Mouse (Mus musculus) kidney, postnatal 14 days (tissue): ENCODE data around the gene Suclg1.

Experiments used
- DNase-seq: peaks from one replicate; pipeline ENCODE4 v3.0.0; 2022; ENCODE audit warnings: mixed read lengths

Gene Suclg1

GRCm38 (mm10) chr6:73251336-73251735, 3.2 kb downstream of the Suclg1 start:
- peak; percentile 79 for DNase-seq

- DNase-seq, result no peak
These were observed 4.2 kb downstream of the Suclg1 start for GRCm38 (mm10) chr6:73252396-73252795.

DNA sequence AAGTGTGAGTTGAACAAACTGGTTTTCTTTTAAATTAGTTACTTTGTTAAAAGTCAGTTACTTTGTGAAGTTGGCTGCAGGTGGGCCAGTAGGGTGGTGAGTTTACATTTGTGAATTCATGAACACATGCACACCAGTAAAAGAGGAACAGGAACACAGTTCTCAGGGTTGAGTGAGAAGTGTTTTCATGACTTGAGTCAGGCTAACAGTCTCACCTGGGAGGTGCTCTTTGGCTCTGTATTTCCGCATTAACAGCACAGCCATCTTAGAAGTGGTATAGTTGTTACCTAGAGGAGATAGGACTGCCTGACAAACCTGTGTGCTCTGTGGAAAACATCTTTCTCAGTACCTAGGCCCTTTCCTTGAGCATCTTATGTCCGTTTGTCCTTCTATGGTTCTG, 4.8 kb downstream of the Suclg1 start:
- DNase-seq, result no peak

DNA sequence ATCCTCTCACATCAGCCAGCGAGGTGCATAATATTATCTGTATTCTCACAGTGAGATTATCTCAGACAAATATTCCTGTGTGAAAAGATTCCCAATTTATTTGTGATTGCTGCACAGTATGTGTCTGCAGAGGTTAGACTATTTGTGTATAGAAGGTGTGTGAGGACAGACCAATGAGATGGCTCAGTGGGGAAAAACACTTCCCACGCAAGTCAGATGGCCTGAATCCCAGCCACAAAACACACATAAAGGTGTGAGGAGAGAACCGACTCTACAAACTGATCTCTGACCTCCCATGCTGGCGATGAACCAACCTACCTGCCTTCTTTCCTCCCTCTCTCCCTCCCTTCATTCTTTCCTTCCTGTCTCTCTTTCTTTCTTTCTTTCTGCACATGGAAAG, 5.4 kb downstream of the Suclg1 start:
- no peak for DNase-seq

- peak; percentile 41 for DNase-seq
These were observed 6.4 kb downstream of the Suclg1 start for GRCm38 (mm10) chr6:73254307-73255228.

GRCm38 (mm10) chr6:73257068-73257467, 8.9 kb downstream of the Suclg1 start:
- no peak for DNase-seq

DNA sequence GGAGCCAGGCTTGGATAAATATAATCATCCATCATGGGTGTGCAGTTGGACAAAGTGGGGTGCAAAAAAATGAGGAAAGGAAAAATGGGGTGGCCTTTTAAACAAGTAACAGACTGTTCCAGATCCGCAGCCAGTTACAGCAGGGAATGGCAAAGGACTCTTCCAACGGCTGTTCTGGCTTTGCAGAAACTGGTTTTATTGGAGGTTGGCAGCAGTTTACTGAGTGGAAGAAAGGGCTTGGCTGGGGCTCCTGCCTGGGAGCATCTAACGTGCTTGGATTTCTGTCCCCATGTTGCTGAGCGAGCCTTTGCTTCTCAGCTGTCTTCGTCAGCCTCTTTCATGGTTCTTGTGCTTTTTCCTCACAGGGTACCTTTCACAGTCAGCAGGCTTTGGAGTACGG, 11.9 kb downstream of the Suclg1 start:
- DNase-seq, result no peak

GRCm38 (mm10) chr6:73264801-73265200, 16.6 kb downstream of the Suclg1 start:
- no peak for DNase-seq

DNA sequence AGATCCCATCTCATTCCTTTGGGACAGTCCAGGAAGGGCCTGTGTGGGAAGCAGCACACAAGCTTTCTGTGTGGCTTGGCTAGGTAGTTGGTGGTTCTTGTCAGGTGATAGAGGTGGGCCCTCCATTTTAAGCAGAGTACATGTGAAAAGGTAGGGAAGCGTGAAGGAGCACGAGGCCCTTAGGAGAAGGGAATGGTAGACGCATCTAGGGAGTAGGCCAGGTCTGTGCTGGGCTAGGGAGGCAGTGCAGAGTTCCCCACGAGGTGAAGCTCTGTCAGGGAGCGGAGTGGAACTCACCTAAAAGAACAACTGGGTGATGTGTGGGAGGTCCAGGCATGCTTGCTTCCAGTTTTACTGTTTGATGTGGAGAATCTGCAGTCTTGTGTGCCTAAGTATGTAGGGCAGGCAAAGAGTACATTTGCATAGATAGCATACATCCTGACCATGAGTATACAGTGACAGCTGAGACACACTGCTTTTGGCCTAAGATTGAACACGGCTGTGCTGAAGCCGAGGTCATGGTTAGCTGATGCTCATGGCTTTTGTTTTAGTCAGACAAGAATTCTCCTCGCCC, 19.6 kb downstream of the Suclg1 start:
- DNase-seq, result no peak

DNA sequence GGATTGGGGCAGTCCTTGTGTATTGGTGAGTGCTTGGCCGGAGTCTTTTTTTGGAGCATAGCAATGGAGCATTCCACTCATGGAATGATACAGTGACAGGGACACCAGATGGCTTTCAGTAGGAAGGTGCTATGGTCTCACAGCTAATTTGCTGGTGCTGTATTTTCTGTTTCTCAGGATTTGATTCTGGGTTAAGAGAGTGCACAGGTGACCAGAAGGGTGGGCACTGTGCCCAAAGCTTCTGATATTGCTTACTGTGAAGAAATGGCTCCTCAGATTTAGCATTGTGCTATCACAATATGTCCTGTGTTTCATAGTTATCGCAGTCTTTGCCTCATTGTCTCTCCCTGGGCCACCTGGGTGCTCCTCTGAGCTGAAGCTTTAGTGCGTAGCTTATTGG, 21.2 kb downstream of the Suclg1 start:
- DNase-seq, result no peak

DNA sequence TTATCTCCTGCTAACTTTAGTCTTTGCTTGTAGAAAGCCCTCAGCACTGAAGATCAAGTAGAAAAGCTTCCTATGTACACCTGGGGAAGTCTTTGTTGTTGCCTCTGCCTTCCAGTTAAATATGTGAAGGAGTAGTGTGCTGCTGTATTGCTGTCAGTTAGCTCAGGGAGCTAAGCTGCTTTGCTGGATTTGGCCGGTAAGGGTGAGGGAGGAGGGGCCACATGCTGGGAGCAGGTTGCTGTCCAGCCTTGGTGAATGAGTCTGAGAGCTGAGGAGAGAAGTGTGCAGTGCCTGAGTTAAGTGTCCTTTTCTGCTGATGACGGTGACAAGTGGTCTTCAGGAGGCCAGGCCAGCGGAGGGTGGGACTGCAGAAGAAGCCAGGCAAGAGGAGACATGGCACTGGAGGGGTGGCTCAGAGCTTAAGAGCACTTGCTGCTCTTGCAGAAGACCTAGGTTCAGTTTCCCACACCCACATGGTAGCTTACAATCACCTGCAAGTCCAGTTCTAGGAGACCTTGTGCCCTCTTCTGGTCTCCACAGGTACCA, 23.4 kb downstream of the Suclg1 start:
- DNase-seq, result no peak

DNA sequence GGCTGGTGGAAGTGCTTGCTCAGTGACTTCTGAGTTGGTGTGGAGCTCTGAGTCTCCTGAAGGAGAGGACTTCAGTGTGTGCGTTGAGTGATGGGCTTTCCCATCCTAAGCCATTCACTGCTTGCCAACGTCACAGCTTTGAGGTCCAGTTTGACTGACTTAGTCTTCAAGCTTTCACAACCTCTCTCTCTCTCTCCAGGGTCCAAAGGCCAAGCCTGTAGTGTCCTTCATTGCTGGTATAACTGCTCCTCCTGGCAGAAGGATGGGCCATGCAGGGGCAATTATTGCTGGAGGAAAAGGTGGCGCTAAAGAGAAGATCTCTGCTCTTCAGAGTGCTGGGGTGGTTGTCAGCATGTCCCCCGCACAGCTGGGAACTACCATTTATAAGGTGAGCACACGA, 26.8 kb downstream of the Suclg1 start:
- DNase-seq, result no peak

DNA sequence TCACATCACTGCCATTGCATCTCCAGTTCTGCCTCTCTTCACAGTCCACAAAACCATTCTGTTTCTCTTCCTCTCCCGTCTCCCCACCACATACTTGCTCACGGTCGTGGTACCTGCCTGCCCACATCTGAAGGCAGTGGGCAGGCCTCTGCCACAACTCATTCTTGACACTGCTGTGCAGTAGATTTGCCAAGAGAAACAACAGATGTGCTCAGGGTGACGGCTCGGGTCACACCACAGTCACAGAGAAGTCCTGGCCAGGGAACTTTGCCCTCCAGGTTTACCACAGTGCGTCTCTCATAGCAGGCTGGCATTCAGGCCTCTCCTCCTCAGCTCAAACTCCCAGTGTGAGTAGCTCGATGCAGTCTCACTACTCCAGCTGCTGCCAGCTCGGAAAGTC, 31.5 kb downstream of the Suclg1 start:
- peak; percentile 67 for DNase-seq

DNA sequence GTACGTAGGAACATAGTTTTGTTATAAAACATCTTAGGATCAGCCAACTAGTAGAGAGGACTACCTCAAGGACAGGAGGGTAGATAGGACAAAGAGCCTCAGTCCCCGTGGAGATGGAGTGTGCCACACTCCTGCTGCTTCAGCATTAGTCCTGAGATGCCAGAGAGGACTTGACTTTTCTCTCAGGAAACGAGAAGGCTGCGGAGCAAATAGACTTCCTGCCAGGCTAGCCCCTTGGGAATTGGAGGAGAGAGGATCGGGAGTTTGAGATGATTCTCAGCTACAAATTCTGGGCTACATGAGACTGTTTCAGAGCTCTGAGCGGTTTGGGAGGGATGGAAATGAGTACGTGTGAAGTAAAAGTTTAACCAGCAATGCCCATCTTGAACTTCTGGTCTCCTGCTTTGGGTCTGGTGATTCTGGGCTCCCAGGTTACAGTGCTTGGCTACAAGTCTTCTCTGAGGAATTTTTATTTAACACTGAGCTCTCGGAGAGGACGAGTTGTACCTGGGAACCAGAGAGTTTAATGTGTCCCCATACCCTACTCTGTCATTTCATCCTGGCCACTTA, 32.4 kb downstream of the Suclg1 start:
- peak; percentile 41 for DNase-seq

DNA sequence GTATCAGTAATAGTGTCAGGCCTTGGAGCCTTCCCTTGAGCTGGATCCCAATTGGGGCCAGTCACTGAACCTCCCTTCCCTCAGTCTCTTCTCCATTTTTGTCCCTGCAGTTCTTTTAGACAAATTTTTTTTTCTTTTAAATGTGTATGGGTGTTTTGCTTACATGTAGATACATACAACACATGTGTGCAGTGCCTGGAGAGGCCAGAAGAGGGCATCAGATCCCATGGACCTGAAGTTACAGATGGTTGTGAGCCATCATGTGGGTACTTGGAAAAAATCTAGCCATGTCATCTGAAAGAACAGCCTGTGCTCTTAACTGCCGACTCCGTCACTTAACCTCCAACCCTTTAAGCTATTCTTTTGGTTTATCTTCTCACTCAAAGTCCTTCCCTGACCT, 38.1 kb downstream of the Suclg1 start:
- DNase-seq, result no peak

GRCm38 (mm10) chr6:73306837-73307236, 58.7 kb downstream of the Suclg1 start:
- DNase-seq, result no peak

- DNase-seq, result no peak
These were observed 60.7 kb downstream of the Suclg1 start for GRCm38 (mm10) chr6:73308685-73309520.

- DNase-seq, result no peak
These were observed 63.2 kb downstream of the Suclg1 start for GRCm38 (mm10) chr6:73311335-73311734.

DNA sequence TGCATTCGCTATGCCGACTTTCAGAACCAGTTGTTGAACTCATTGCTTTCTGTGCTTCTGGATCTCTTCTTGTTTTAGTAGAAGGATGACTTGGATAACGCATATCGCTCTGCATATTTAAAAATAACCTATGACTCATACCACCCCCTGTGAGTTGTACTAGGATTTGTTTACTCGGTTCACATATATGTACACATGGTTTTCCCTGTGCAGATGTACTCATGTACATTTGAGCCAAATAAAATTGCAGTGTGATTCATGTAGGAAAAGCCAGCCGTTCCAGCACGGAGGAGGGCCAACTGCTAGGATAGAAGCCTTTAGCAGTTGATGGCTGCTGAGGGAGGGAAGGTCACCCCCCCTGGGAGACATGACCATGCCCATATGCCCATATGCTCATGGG, 63.6 kb downstream of the Suclg1 start:
- DNase-seq, result no peak

GRCm38 (mm10) chr6:73314923-73315603, 66.9 kb downstream of the Suclg1 start:
- DNase-seq, result peak; percentile 82

- DNase-seq, result no peak
These were observed 74.1 kb downstream of the Suclg1 start for GRCm38 (mm10) chr6:73322306-73322705.
